Mouse (Mus musculus) urinary bladder, postnatal 14 days (tissue): ENCODE results near the gene Ylpm1.
A peak's percentile ranks its signal among the peaks of the same experiment; 100 is the strongest.

Experiments
- DNase-seq: peaks from one replicate; pipeline ENCODE4 v3.0.0; 2021; ENCODE audit warnings: low spot score

Gene Ylpm1

GRCm38 (mm10) chr12:85009776-85010175, 13.7 kb downstream of the Ylpm1 start:
- peak; percentile 16 for DNase-seq

- DNase-seq: no peak
Observed at GRCm38 (mm10) chr12:85010541-85010940, 14.4 kb downstream of the Ylpm1 start.

GRCm38 (mm10) chr12:85012185-85012584, 16.1 kb downstream of the Ylpm1 start:
- DNase-seq: no peak

GRCm38 (mm10) chr12:85022071-85022470, 25.9 kb downstream of the Ylpm1 start:
- no peak for DNase-seq

- DNase-seq: peak; percentile 17
Observed at GRCm38 (mm10) chr12:85032710-85033109, 36.6 kb downstream of the Ylpm1 start.

- no peak for DNase-seq
Observed at GRCm38 (mm10) chr12:85051218-85051617, 55.1 kb downstream of the Ylpm1 start.

GRCm38 (mm10) chr12:85071043-85071442, 74.9 kb downstream of the Ylpm1 start:
- no peak for DNase-seq

- no peak for DNase-seq
Observed at GRCm38 (mm10) chr12:85077100-85077499, 81.0 kb downstream of the Ylpm1 start.

- no peak for DNase-seq
Observed at GRCm38 (mm10) chr12:85084257-85084656, 88.1 kb downstream of the Ylpm1 start.

- DNase-seq: no peak
Observed at GRCm38 (mm10) chr12:85084941-85085340, 88.8 kb downstream of the Ylpm1 start.

- DNase-seq: no peak
Observed at GRCm38 (mm10) chr12:85087845-85088244, 91.7 kb downstream of the Ylpm1 start.

GRCm38 (mm10) chr12:85091190-85091589, 95.1 kb downstream of the Ylpm1 start:
- DNase-seq: no peak

- peak; percentile 67 for DNase-seq
Observed at GRCm38 (mm10) chr12:85092214-85092613, 96.1 kb downstream of the Ylpm1 start.

- peak; percentile 61 for DNase-seq
Observed at GRCm38 (mm10) chr12:85094010-85094409, 97.9 kb downstream of the Ylpm1 start.

- DNase-seq: no peak
Observed at GRCm38 (mm10) chr12:85094706-85095105, 98.6 kb downstream of the Ylpm1 start.

GRCm38 (mm10) chr12:85095146-85095545, 99.0 kb downstream of the Ylpm1 start:
- DNase-seq: no peak

GRCm38 (mm10) chr12:85095859-85096258, 99.7 kb downstream of the Ylpm1 start:
- no peak for DNase-seq

- no peak for DNase-seq
Observed at GRCm38 (mm10) chr12:85101001-85101400, 104.9 kb downstream of the Ylpm1 start.

- no peak for DNase-seq
Observed at GRCm38 (mm10) chr12:85101521-85102106, 105.5 kb downstream of the Ylpm1 start.

- DNase-seq: no peak
Observed at GRCm38 (mm10) chr12:85103096-85103495, 107.0 kb downstream of the Ylpm1 start.

- no peak for DNase-seq
Observed at GRCm38 (mm10) chr12:85104789-85105188, 108.7 kb downstream of the Ylpm1 start.

- DNase-seq: no peak
Observed at GRCm38 (mm10) chr12:85106292-85106691, 110.2 kb downstream of the Ylpm1 start.

GRCm38 (mm10) chr12:85108643-85109042, 112.5 kb downstream of the Ylpm1 start:
- DNase-seq: no peak

- no peak for DNase-seq
Observed at GRCm38 (mm10) chr12:85109426-85109825, 113.3 kb downstream of the Ylpm1 start.
